ENCODE assay signal across 12 mouse cellular contexts in the genomic region with DNA sequence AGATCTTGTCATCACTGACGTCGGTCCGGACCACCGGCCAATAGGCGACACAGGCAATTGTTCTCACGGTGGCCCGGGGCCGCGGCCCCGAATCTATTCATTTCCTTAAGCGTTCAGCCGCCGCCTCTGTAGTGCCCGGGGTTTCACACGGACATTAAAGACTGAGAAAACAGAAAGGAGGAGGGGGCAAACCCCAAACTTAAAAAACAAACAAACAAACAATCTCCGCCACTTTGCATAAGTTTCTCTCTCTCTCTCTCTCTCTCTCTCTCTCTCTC. TPM values are rescaled to one million over a fixed set of nuclear protein-coding genes. Genes with fewer than 3 reads are reported as not detected.
DNase-seq lines count a peak whose midpoint lies in the region; ATAC-seq lines count a peak whose summit lies in the region.
"Had no signal": no experiment of that assay in that cellular context is flagged by ENCODE, and none has a peak within 500 bp of the region (broad histone marks: within the 10 kb centered on the region; RNA-seq: fewer than 3 reads in every experiment).

No protein-coding gene starts in this region.

- no peak for ATAC-seq in embryonic facial prominence, embryonic 12.5 days (ENCODE audit: insufficient number of reproducible peaks, insufficient read depth, low FRiP score, low TSS enrichment)
- ATAC-seq in hindbrain, embryonic 16.5 days, result peak; percentile 63
- peak; percentile 54; the same call in 1 of the 2 replicates for ATAC-seq in neural tube, embryonic 15.5 days (ENCODE audit: low FRiP score)

- 0% methylated on average over 16 of the region's 16 CpGs for WGBS in embryonic facial prominence, embryonic 12.5 days
- WGBS in hindbrain, embryonic 16.5 days, result under 1% methylated on average over 16 of the region's 16 CpGs
- under 1% methylated on average over 16 of the region's 16 CpGs for WGBS in neural tube, embryonic 15.5 days

- H3K27me3 ChIP-seq in embryonic facial prominence, embryonic 12.5 days, result peaks cover 91% of the 10 kb centered on the region
- H3K27me3 ChIP-seq in hindbrain, embryonic 16.5 days (replicated peaks; ENCODE audit: control insufficient read depth, insufficient read depth, low read length), result peaks cover 19% of the 10 kb centered on the region
- H3K27me3 ChIP-seq in neural tube, embryonic 15.5 days (replicated peaks), result peaks cover 55% of the 10 kb centered on the region

- H3K4me2 ChIP-seq in embryonic facial prominence, embryonic 12.5 days (replicated peaks), result 0 out of 2 replicates have a peak overlapping the region, but pooled peaks have one; percentile 29
- peak overlapping the region; percentile 71 for H3K4me2 ChIP-seq in hindbrain, embryonic 16.5 days (ENCODE audit: low read length)
- H3K4me2 ChIP-seq in neural tube, embryonic 15.5 days, result peak overlapping the region; percentile 71

- no peaks in the 10 kb centered on the region for H3K9me3 ChIP-seq in embryonic facial prominence, embryonic 12.5 days
- no peaks in the 10 kb centered on the region for H3K9me3 ChIP-seq in hindbrain, embryonic 16.5 days (ENCODE audit: control insufficient read depth, low read length)
- H3K9me3 ChIP-seq in neural tube, embryonic 15.5 days (replicated peaks), result no peaks in the 10 kb centered on the region

- peak; percentile 68 for DNase-seq in cerebellum, adult 8-10 months
- DNase-seq in heart, adult 9 months (ENCODE audit: low spot score in 2 of 2), result no peak
- DNase-seq in heart, postnatal 14 days, result no peak
- DNase-seq in right cerebral cortex, postnatal 4 days, result no peak
- DNase-seq: gastrocnemius, postnatal 25 days; thymus, postnatal 4 days had no signal

- intact Hi-C loops in heart, postnatal 14 days (cut with DNase I), result no loop called here

- H3K9ac ChIP-seq in embryonic facial prominence, embryonic 12.5 days, result no peak overlapping the region
- peak overlapping the region; percentile 63 for H3K9ac ChIP-seq in hindbrain, embryonic 16.5 days (ENCODE audit: low read depth, low read length)
- H3K9ac ChIP-seq in neural tube, embryonic 15.5 days (replicated peaks), result no peak overlapping the region

- H3K27ac ChIP-seq in embryonic facial prominence, embryonic 12.5 days, result no peak overlapping the region
- peak overlapping the region; percentile 86 for H3K27ac ChIP-seq in hindbrain, embryonic 16.5 days (ENCODE audit: low read depth, low read length)
- H3K27ac ChIP-seq in neural tube, embryonic 15.5 days (replicated peaks), result peak overlapping the region; percentile 95

- no peak overlapping the region for H3K4me3 ChIP-seq in embryonic facial prominence, embryonic 12.5 days
- H3K4me3 ChIP-seq in hindbrain, embryonic 16.5 days (ENCODE audit: low read length), result peak overlapping the region; percentile 34
- peak overlapping the region; percentile 33 for H3K4me3 ChIP-seq in neural tube, embryonic 15.5 days (replicated peaks)

- H3K36me3 ChIP-seq in embryonic facial prominence, embryonic 12.5 days, result no peaks in the 10 kb centered on the region
- H3K36me3 ChIP-seq in hindbrain, embryonic 16.5 days (ENCODE audit: control insufficient read depth, insufficient read depth, low read length), result no peaks in the 10 kb centered on the region
- no peaks in the 10 kb centered on the region for H3K36me3 ChIP-seq in neural tube, embryonic 15.5 days
- H3K36me3 ChIP-seq: G1E had no signal

- H3K4me1 ChIP-seq in embryonic facial prominence, embryonic 12.5 days, result peaks cover 7% of the 10 kb centered on the region; the same call in 1 of the 2 replicates
- H3K4me1 ChIP-seq in hindbrain, embryonic 16.5 days (ENCODE audit: control insufficient read depth, insufficient read depth, low read depth, low read length), result peaks cover 6% of the 10 kb centered on the region
- peaks cover 18% of the 10 kb centered on the region for H3K4me1 ChIP-seq in neural tube, embryonic 15.5 days

RNA-seq across cellular contexts. Expression of gene Zic1, which starts 12.2 kb away (rescaled TPM):
- 2.1 TPM in 2 replicates for polyA plus RNA-seq in embryonic facial prominence, embryonic 12.5 days (2016; fragmentation: Nextera tagmentation; extraction: Ambion mirVana)
- polyA plus RNA-seq in hindbrain, embryonic 16.5 days (2015; fragmentation: Nextera tagmentation; extraction: Ambion mirVana), result 11.4 and 14.6 TPM in 2 replicates
- 9.7 and 13.2 TPM in 2 replicates for polyA plus RNA-seq in neural tube, embryonic 15.5 days (2015; fragmentation: Nextera tagmentation; extraction: Ambion mirVana)
- total RNA-seq in heart, postnatal 14 days (2021), result not detected
- total RNA-seq: adrenal gland, adult 18-20 months had no signal
- polyA plus RNA-seq: G1E had no signal

RNA-seq across cellular contexts. Expression of gene Zic4, which starts 15.6 kb away (rescaled TPM):
- polyA plus RNA-seq in embryonic facial prominence, embryonic 12.5 days (2016; fragmentation: Nextera tagmentation; extraction: Ambion mirVana), result 5.6 and 6.0 TPM in 2 replicates
- 62.4 and 67.4 TPM in 2 replicates for polyA plus RNA-seq in hindbrain, embryonic 16.5 days (2015; fragmentation: Nextera tagmentation; extraction: Ambion mirVana)
- 28.3 and 44.9 TPM in 2 replicates for polyA plus RNA-seq in neural tube, embryonic 15.5 days (2015; fragmentation: Nextera tagmentation; extraction: Ambion mirVana)
- total RNA-seq in heart, postnatal 14 days (2021), result not detected
- total RNA-seq: adrenal gland, adult 18-20 months; gastrocnemius, postnatal 25 days had no signal
- polyA plus RNA-seq: G1E; liver, embryonic 16.5 days had no signal
